Mouse (Mus musculus) liver, embryonic 14.5 days (tissue): ENCODE data around the gene Amdhd2.

ENCODE experiments used
- CTCF ChIP-seq: IDR thresholded peaks from 2 replicates; pipeline ENCODE4 v1.5.1; 2016; ENCODE audit warnings: antibody characterized with exemption, low read depth, control low read depth
- EP300 ChIP-seq: IDR thresholded peaks from 2 replicates; pipeline ENCODE4 v1.6.1; 2016; ENCODE audit warnings: antibody characterized with exemption, low read depth

DNA sequence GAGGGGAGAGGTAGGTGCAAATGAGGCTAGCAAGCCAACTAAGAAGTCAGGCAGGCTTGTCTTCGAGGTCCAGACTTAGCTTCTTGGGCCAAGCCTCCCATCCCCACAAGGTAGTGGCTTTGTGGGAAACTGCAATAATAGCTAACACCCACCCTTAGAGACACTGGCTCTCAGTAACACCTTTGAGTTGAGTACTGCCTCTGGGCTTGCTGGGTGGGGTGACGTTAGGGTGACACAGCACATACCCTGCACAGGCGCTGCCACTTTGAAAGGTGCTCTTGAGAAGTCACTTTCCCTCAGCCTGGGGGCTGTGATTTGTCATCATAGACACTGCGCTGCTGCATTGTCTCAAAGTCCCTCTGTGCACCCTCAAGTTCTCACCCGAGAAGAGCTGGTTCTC, 30.2 kb upstream of the Amdhd2 start:
- TF ChIP-seq CTCF (no peak), EP300 (no peak)
